Mouse (Mus musculus): ENCODE results near the gene Syt15. TPM values are rescaled to one million over a fixed set of nuclear protein-coding genes. Genes with fewer than 3 reads are reported as not detected.

Syt15 gene
- polyA plus RNA-seq, 1 experiment from 2014 or later = 0.14 TPM

- WGBS = 87% methylated on average over 9 of the region's 9 CpGs
- no peaks in the 10 kb centered on the region for H3K4me1 ChIP-seq (ENCODE audit: control insufficient read depth, insufficient read depth, low read length)
- H3K4me2 ChIP-seq (ENCODE audit: low read length) = no peak overlapping the region
- no peak overlapping the region for H3K4me3 ChIP-seq (ENCODE audit: low read depth, low read length)
- H3K27ac ChIP-seq (ENCODE audit: low read depth, low read length) = no peak overlapping the region
- DNase-seq (ENCODE audit: low spot score) = no peak
- H3K9ac ChIP-seq (ENCODE audit: low read length) = no peak overlapping the region
- H3K27me3 ChIP-seq (replicated peaks; ENCODE audit: control insufficient read depth, insufficient read depth, low read length) = no peaks in the 10 kb centered on the region
- no peaks in the 10 kb centered on the region for H3K9me3 ChIP-seq (replicated peaks; ENCODE audit: control insufficient read depth, low read length)
- H3K36me3 ChIP-seq (ENCODE audit: control insufficient read depth, insufficient read depth, low read length) = no peaks in the 10 kb centered on the region
- ATAC-seq = no peak
Measured at GRCm38 (mm10) chr14:34268046-34268445, 48.7 kb downstream of the Syt15 start.

DNA sequence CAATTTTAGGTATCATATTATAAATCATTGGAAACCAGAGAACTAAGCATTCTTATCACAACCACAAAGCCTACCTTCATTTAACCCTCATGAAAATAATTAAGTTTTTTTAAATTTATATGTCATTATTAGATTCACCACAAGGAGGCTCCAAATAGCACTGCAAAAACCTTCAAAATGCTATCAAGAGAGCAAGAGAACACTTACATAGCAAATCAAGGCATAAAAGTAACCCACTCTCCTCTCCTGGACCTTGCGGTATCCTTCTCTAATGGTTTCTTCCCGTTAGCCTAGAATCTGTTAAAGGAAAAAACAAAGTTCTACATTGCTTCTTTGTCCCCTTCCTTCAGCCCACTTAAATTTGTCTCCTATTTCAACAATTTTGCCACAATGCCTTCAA lies 53.9 kb downstream of the Syt15 start:
- WGBS = 57% methylated on average over 2 of the region's 2 CpGs
- Histone ChIP-seq H3K4me3 (ENCODE audit: low read depth, low read length) (no peak overlapping the region), H3K4me2 (ENCODE audit: low read length) (no peak overlapping the region), H3K9ac (ENCODE audit: low read length) (no peak overlapping the region), H3K27ac (ENCODE audit: low read depth, low read length) (no peak overlapping the region), H3K9me3 (replicated peaks; ENCODE audit: control insufficient read depth, low read length) (no peaks in the 10 kb centered on the region), H3K36me3 (ENCODE audit: control insufficient read depth, insufficient read depth, low read length) (no peaks in the 10 kb centered on the region), H3K27me3 (replicated peaks; ENCODE audit: control insufficient read depth, insufficient read depth, low read length) (no peaks in the 10 kb centered on the region), H3K4me1 (ENCODE audit: control insufficient read depth, insufficient read depth, low read length) (no peaks in the 10 kb centered on the region)
- ATAC-seq (peak; percentile 34; the same call in 1 of the 2 replicates), DNase-seq (ENCODE audit: low spot score) (peak; percentile 70)

- no peaks in the 10 kb centered on the region for H3K9me3 ChIP-seq (replicated peaks; ENCODE audit: control insufficient read depth, low read length)
- H3K4me1 ChIP-seq (ENCODE audit: control insufficient read depth, insufficient read depth, low read length) = no peaks in the 10 kb centered on the region
- H3K4me3 ChIP-seq (ENCODE audit: low read depth, low read length) = no peak overlapping the region
- no peak for DNase-seq (ENCODE audit: low spot score)
- no peak overlapping the region for H3K9ac ChIP-seq (ENCODE audit: low read length)
- 95% methylated on average over 3 of the region's 3 CpGs for WGBS
- no peaks in the 10 kb centered on the region for H3K36me3 ChIP-seq (ENCODE audit: control insufficient read depth, insufficient read depth, low read length)
- no peak overlapping the region for H3K4me2 ChIP-seq (ENCODE audit: low read length)
- H3K27ac ChIP-seq (ENCODE audit: low read depth, low read length) = no peak overlapping the region
- H3K27me3 ChIP-seq (replicated peaks; ENCODE audit: control insufficient read depth, insufficient read depth, low read length) = no peaks in the 10 kb centered on the region
- no peak for ATAC-seq
Measured at GRCm38 (mm10) chr14:34274141-34274540, 54.7 kb downstream of the Syt15 start.

- ATAC-seq = no peak
- no peaks in the 10 kb centered on the region for H3K36me3 ChIP-seq (ENCODE audit: control insufficient read depth, insufficient read depth, low read length)
- no peak overlapping the region for H3K4me2 ChIP-seq (ENCODE audit: low read length)
- H3K27ac ChIP-seq (ENCODE audit: low read depth, low read length) = no peak overlapping the region
- H3K9me3 ChIP-seq (replicated peaks; ENCODE audit: control insufficient read depth, low read length) = no peaks in the 10 kb centered on the region
- H3K9ac ChIP-seq (ENCODE audit: low read length) = no peak overlapping the region
- no peaks in the 10 kb centered on the region for H3K4me1 ChIP-seq (ENCODE audit: control insufficient read depth, insufficient read depth, low read length)
- 93% methylated on average over 4 of the region's 4 CpGs for WGBS
- no peak overlapping the region for H3K4me3 ChIP-seq (ENCODE audit: low read depth, low read length)
- no peak for DNase-seq (ENCODE audit: low spot score)
- no peaks in the 10 kb centered on the region for H3K27me3 ChIP-seq (replicated peaks; ENCODE audit: control insufficient read depth, insufficient read depth, low read length)
Measured at GRCm38 (mm10) chr14:34275225-34275624, 55.8 kb downstream of the Syt15 start.

DNA sequence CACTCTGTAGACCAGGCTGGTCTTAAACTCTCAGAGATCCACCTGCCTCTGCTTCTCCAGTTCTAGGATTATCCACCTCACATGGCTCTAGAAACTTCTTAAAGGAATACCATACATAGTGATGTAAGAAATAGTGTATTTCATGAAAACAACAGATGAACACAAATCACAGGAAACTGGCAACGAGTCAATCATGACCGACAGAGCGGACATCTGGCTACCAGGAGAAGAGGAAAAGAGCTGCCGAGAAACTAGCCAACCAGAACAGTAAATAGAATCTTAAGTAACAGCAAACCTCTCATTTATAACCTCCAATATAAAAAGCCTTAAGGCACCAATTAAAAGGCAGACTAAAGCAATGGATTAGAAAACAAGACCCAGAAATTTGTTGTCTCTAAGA lies 60.3 kb downstream of the Syt15 start:
- Histone ChIP-seq H3K27me3 (replicated peaks; ENCODE audit: control insufficient read depth, insufficient read depth, low read length) (no peaks in the 10 kb centered on the region), H3K27ac (ENCODE audit: low read depth, low read length) (no peak overlapping the region), H3K4me1 (ENCODE audit: control insufficient read depth, insufficient read depth, low read length) (no peaks in the 10 kb centered on the region), H3K36me3 (ENCODE audit: control insufficient read depth, insufficient read depth, low read length) (no peaks in the 10 kb centered on the region), H3K4me2 (ENCODE audit: low read length) (no peak overlapping the region), H3K4me3 (ENCODE audit: low read depth, low read length) (no peak overlapping the region), H3K9me3 (replicated peaks; ENCODE audit: control insufficient read depth, low read length) (no peaks in the 10 kb centered on the region), H3K9ac (ENCODE audit: low read length) (no peak overlapping the region)
- ATAC-seq = no peak
- 82% methylated on average over 4 of the region's 4 CpGs for WGBS
- DNase-seq (ENCODE audit: low spot score) = no peak

Other genes starting within 250 kb of the Syt15 start
- 0.09 and 0.15 TPM in 2 replicates for gene Zfp488, start 240.8 kb upstream of the Syt15 start, polyA plus RNA-seq (2014; fragmentation: Nextera tagmentation; extraction: Ambion mirVana)
- gene Gm30083, start 204.4 kb upstream of the Syt15 start, polyA plus RNA-seq (2014; fragmentation: Nextera tagmentation; extraction: Ambion mirVana) = not detected in 2 replicates
- not detected in 2 replicates for gene Gm5460, start 202.8 kb upstream of the Syt15 start, polyA plus RNA-seq (2014; fragmentation: Nextera tagmentation; extraction: Ambion mirVana)
- not detected in 2 replicates for gene Antxrl, start 166.9 kb upstream of the Syt15 start, polyA plus RNA-seq (2014; fragmentation: Nextera tagmentation; extraction: Ambion mirVana)
- gene Anxa8, start 133.6 kb upstream of the Syt15 start, polyA plus RNA-seq (2014; fragmentation: Nextera tagmentation; extraction: Ambion mirVana) = not detected in 2 replicates
- gene A630023A22Rik, start 116.8 kb upstream of the Syt15 start, polyA plus RNA-seq (2014; fragmentation: Nextera tagmentation; extraction: Ambion mirVana) = not detected in 2 replicates
- 0.05 and 0.07 TPM in 2 replicates for gene Npy4r, start 67.1 kb upstream of the Syt15 start, polyA plus RNA-seq (2014; fragmentation: Nextera tagmentation; extraction: Ambion mirVana)
- gene Gprin2, start 17.9 kb upstream of the Syt15 start, polyA plus RNA-seq (2014; fragmentation: Nextera tagmentation; extraction: Ambion mirVana) = 2.6 TPM in 2 replicates
- gene Shld2, start 90.9 kb downstream of the Syt15 start, polyA plus RNA-seq (2014; fragmentation: Nextera tagmentation; extraction: Ambion mirVana) = 7.0 and 8.6 TPM in 2 replicates
- 84.0 and 94.1 TPM in 2 replicates for gene Glud1, start 91.1 kb downstream of the Syt15 start, polyA plus RNA-seq (2014; fragmentation: Nextera tagmentation; extraction: Ambion mirVana)
- gene Fam25c, start 135.8 kb downstream of the Syt15 start, polyA plus RNA-seq (2014; fragmentation: Nextera tagmentation; extraction: Ambion mirVana) = not detected in 2 replicates
- 4.0 and 4.2 TPM in 2 replicates for gene Sncg, start 155.2 kb downstream of the Syt15 start, polyA plus RNA-seq (2014; fragmentation: Nextera tagmentation; extraction: Ambion mirVana)
- 3.5 and 3.6 TPM in 2 replicates for gene Mmrn2, start 155.9 kb downstream of the Syt15 start, polyA plus RNA-seq (2014; fragmentation: Nextera tagmentation; extraction: Ambion mirVana)

Data from forebrain, embryonic 14.5 days (tissue).